15 mouse cellular contexts compared by ENCODE assay signal in genomic region chr2:71719005-71719386, GRCm38 (mm10). TPM values are rescaled to one million over a fixed set of nuclear protein-coding genes. Genes with fewer than 3 reads are reported as not detected.
DNase-seq lines count a peak whose midpoint lies in the region; ATAC-seq lines count a peak whose summit lies in the region.
"Had no signal": no experiment of that assay in that cellular context is flagged by ENCODE, and none has a peak within 500 bp of the region (broad histone marks: within the 10 kb centered on the region; RNA-seq: fewer than 3 reads in every experiment).

No protein-coding gene starts in this region.

- WGBS in neural tube, embryonic 13.5 days, result 18% methylated on average over 9 of the region's 9 CpGs
- 25% methylated on average over 9 of the region's 9 CpGs for WGBS in hindbrain, embryonic 14.5 days

- H3K4me2 ChIP-seq in neural tube, embryonic 13.5 days, result no peak overlapping the region
- no peak overlapping the region for H3K4me2 ChIP-seq in hindbrain, embryonic 14.5 days (replicated peaks)
- H3K4me2 ChIP-seq: limb, embryonic 13.5 days had no signal

- 0 out of 2 replicates have a peak overlapping the region, but pooled peaks have one; percentile 38 for H3K27ac ChIP-seq in neural tube, embryonic 13.5 days (replicated peaks)
- H3K27ac ChIP-seq in hindbrain, embryonic 14.5 days, result peak overlapping the region; percentile 61; the same call in 1 of the 2 replicates
- H3K27ac ChIP-seq: heart, adult 2 months; limb, embryonic 13.5 days; macrophage had no signal

- peaks cover 13% of the 10 kb centered on the region for H3K4me1 ChIP-seq in neural tube, embryonic 13.5 days (replicated peaks)
- H3K4me1 ChIP-seq in hindbrain, embryonic 14.5 days (replicated peaks; ENCODE audit: control insufficient read depth, insufficient read depth, low read length), result 0 out of 2 replicates have a peak, but pooled peaks cover 12% of the 10 kb centered on the region
- H3K4me1 ChIP-seq: limb, embryonic 13.5 days had no signal

- no peak overlapping the region for H3K4me3 ChIP-seq in neural tube, embryonic 13.5 days
- H3K4me3 ChIP-seq in hindbrain, embryonic 14.5 days (replicated peaks; ENCODE audit: low read length), result no peak overlapping the region
- H3K4me3 ChIP-seq: heart, adult 2 months; limb, embryonic 13.5 days had no signal

- ATAC-seq in neural tube, embryonic 13.5 days (ENCODE audit: low read depth), result no peak
- no peak for ATAC-seq in hindbrain, embryonic 14.5 days (ENCODE audit: low FRiP score)
- ATAC-seq: liver, postnatal 0 days had no signal

- peak; percentile 53 for DNase-seq in embryo, embryonic 10.5 days (ENCODE audit: low spot score)
- no peak for DNase-seq in embryo, embryonic 11 days
- no peak for DNase-seq in neural tube, embryonic 10.5 days (ENCODE audit: extremely low spot score, low spot score)
- no peak for DNase-seq in hindbrain, embryonic 14.5 days (ENCODE audit: low spot score)
- DNase-seq in urinary bladder, postnatal 25 days (ENCODE audit: low spot score), result no peak
- no peak for DNase-seq in kidney, postnatal 14 days
- no peak for DNase-seq in ovary, postnatal 36 days (ENCODE audit: low spot score)
- DNase-seq: kidney, adult 9 months; liver, postnatal 0 days; thymus, adult 2 months had no signal

- H3K36me3 ChIP-seq in neural tube, embryonic 13.5 days, result no peaks in the 10 kb centered on the region
- H3K36me3 ChIP-seq in hindbrain, embryonic 14.5 days (replicated peaks; ENCODE audit: control insufficient read depth, insufficient read depth), result no peaks in the 10 kb centered on the region
- H3K36me3 ChIP-seq: G1E; limb, embryonic 13.5 days had no signal

- H3K27me3 ChIP-seq in neural tube, embryonic 13.5 days, result no peaks in the 10 kb centered on the region
- no peaks in the 10 kb centered on the region for H3K27me3 ChIP-seq in hindbrain, embryonic 14.5 days (ENCODE audit: control insufficient read depth, insufficient read depth, low read length)
- H3K27me3 ChIP-seq: limb, embryonic 13.5 days had no signal

- no peak overlapping the region for H3K9ac ChIP-seq in neural tube, embryonic 13.5 days
- H3K9ac ChIP-seq in hindbrain, embryonic 14.5 days, result no peak overlapping the region
- H3K9ac ChIP-seq: limb, embryonic 13.5 days; liver, postnatal 0 days had no signal

- H3K9me3 ChIP-seq in neural tube, embryonic 13.5 days, result no peaks in the 10 kb centered on the region
- H3K9me3 ChIP-seq in hindbrain, embryonic 14.5 days (ENCODE audit: control insufficient read depth, low read length), result no peaks in the 10 kb centered on the region
- H3K9me3 ChIP-seq: G1E; limb, embryonic 13.5 days had no signal

RNA-seq across cellular contexts. Expression of gene Itga6, which starts 26.4 kb away (rescaled TPM):
- 24.6 and 26.3 TPM in 2 replicates for polyA plus RNA-seq in neural tube, embryonic 13.5 days (2015; fragmentation: Nextera tagmentation; extraction: Ambion mirVana)
- 34.7 and 35.9 TPM in 2 replicates for polyA plus RNA-seq in hindbrain, embryonic 14.5 days (2014; fragmentation: Nextera tagmentation; extraction: Ambion mirVana)
